ENCODE assay signal across 20 mouse cellular contexts in the genomic region with DNA sequence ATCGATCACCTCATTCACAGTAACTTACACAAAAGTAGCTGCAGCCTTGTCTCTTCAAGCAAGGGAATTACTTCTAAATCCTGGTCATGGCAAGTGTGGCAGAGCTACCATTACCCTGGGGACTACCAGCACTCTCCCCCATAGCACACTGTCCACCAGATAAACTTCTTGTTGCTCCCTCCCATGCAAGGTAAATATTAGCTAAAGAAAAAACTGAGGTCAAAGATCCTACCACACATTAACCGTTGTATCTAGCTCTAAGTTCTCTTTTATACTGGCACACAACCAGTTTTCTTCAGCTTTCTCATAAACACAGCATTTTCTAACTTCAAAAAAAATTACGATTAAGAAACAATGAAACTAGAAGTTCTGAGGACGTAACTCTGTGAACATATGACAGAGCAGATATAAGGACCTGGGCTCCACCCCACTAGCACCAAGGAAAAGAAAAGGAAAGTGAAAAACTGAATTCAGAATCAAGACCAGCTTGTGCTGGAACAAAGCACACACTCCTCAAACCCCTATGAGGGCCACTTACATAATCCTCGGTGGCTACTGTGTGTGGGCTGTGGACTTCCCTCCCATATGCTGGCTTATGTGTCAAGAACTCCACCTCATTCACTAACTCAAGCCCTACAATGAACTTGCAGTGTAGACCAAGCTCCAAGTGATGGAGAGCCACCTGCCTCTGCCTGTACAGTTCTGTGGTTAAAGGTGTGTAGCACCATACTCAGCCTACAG. TPM values are rescaled to one million over a fixed set of nuclear protein-coding genes. Genes with fewer than 3 reads are reported as not detected.
DNase-seq lines count a peak whose midpoint lies in the region; ATAC-seq and TF ChIP-seq lines count a peak whose summit lies in the region.
"Had no signal": no experiment of that assay in that cellular context is flagged by ENCODE, and none has a peak within 500 bp of the region (broad histone marks: within the 10 kb centered on the region; RNA-seq: fewer than 3 reads in every experiment).

No protein-coding gene starts in this region.

- no peak for TF ChIP-seq CTCF in layer of hippocampus, adult 2 months (conservative IDR thresholded peaks at IDR 0.05)

- no peak overlapping the region for H3K4me3 ChIP-seq in layer of hippocampus, adult 2 months
- H3K4me3 ChIP-seq: embryonic facial prominence, embryonic 13.5 days; hindbrain, embryonic 13.5 days; midbrain, embryonic 13.5 days; myocyte had no signal

- DNase-seq in layer of hippocampus, adult 2 months (ENCODE audit: low spot score in 2 of 2), result no peak
- DNase-seq in layer of hippocampus, adult 8-10 months (ENCODE audit: low spot score in 2 of 2), result no peak
- DNase-seq in kidney, adult 9 months, result peak; percentile 79
- peak; percentile 32 to 69 for DNase-seq in kidney, postnatal 36 days
- DNase-seq in yolk sac, embryonic 10.5 days (ENCODE audit: low spot score), result peak; percentile 25
- no peak for DNase-seq in lung, postnatal 14 days
- DNase-seq: cerebellum, adult 9-11 months; gastrocnemius, postnatal 14 days; heart, postnatal 14 days; layer of hippocampus, postnatal 36 days; lung, adult 18-20 months; lung, postnatal 4 days; retina, postnatal 1 day; right cerebral cortex, postnatal 4 days had no signal

- ATAC-seq in erythroid progenitor cell, adult 5-6 weeks (replicated peaks; ENCODE audit: low FRiP score, poor library complexity, severe bottlenecking), result no peak
- ATAC-seq: midbrain, embryonic 13.5 days had no signal

- peak overlapping the region; percentile 14; the same call in 1 of the 2 replicates for H3K27ac ChIP-seq in layer of hippocampus, adult 2 months
- H3K27ac ChIP-seq: embryonic facial prominence, embryonic 13.5 days; hindbrain, embryonic 13.5 days; midbrain, embryonic 13.5 days had no signal

RNA-seq across cellular contexts. Expression of a gene that starts 11.9 kb away (rescaled TPM):
- 10 to 100 TPM; 76.1 to 76.8 TPM for total RNA-seq in layer of hippocampus, adult 2 months (2021)
- 10 to 100 TPM; 60.0 to 93.5 (median 78.2) TPM for total RNA-seq in layer of hippocampus, adult 8-10 months (2022)
- 13.3 and 16.3 TPM in 2 replicates for total RNA-seq in erythroid progenitor cell, adult 5-6 weeks (2015; ENCODE audit: low replicate concordance)
- 23.2 and 27.2 TPM in 2 replicates for total RNA-seq in erythroid progenitor cell, adult 5-6 weeks (2017; ENCODE audit: low replicate concordance)

RNA-seq across cellular contexts. Expression of a gene that starts 15.0 kb away (rescaled TPM):
- not detected for total RNA-seq in layer of hippocampus, adult 2 months (2021)
- not detected for total RNA-seq in layer of hippocampus, adult 8-10 months (2022)
- not detected in 2 replicates for total RNA-seq in erythroid progenitor cell, adult 5-6 weeks (2015; ENCODE audit: low replicate concordance)
- total RNA-seq in erythroid progenitor cell, adult 5-6 weeks (2017; ENCODE audit: low replicate concordance), result not detected in 2 replicates
- total RNA-seq: gastrocnemius, postnatal 14 days; heart, postnatal 14 days; layer of hippocampus, postnatal 36 days; left cerebral cortex, postnatal 25 days had no signal

RNA-seq across cellular contexts. Expression of a gene that starts 49.6 kb away (rescaled TPM):
- 10 to 100 TPM; 15.1 to 15.4 TPM for total RNA-seq in layer of hippocampus, adult 2 months (2021)
- 10 to 100 TPM; 18.1 to 22.0 (median 18.8) TPM for total RNA-seq in layer of hippocampus, adult 8-10 months (2022)
- total RNA-seq in erythroid progenitor cell, adult 5-6 weeks (2015; ENCODE audit: low replicate concordance), result 2.9 and 9.2 TPM in 2 replicates
- total RNA-seq in erythroid progenitor cell, adult 5-6 weeks (2017; ENCODE audit: low replicate concordance), result 0.53 and 2.1 TPM in 2 replicates

Comparison
In these comparisons a context has a peak if more than half of its experiments do, and no peak if none do; other contexts are left out.
1. DNase-seq: peak in kidney, adult 9 months (single experiment), kidney, postnatal 36 days (2 of 2) and yolk sac, embryonic 10.5 days (single experiment); none in layer of hippocampus, adult 2 months (0 of 2), layer of hippocampus, adult 8-10 months (0 of 2) and lung, postnatal 14 days (single experiment).